Mouse (Mus musculus) neural tube, embryonic 13.5 days (tissue): ENCODE results near the gene Plekha3. TPM values are rescaled to one million over a fixed set of nuclear protein-coding genes. Genes with fewer than 3 reads are reported as not detected.
A peak's percentile ranks its signal among the peaks of the same experiment; 100 is the strongest.

Experiments used
- ATAC-seq: fragments of 200-750 bp; cut with Nextera tagmentation; 2 replicates; pipeline ENCODE4 v1.8.0; 2017; ENCODE audit warnings: low read depth, mild to moderate bottlenecking, moderate TSS enrichment, moderate library complexity
- H3K27ac ChIP-seq: fragments of 300-500 bp; sonication (generic); replicated peaks from 2 replicates; pipeline ENCODE4 v1.5.1; 2015; ENCODE audit warnings: moderate library complexity, mild to moderate bottlenecking, inconsistent platforms
- H3K27me3 ChIP-seq: fragments of 300-500 bp; sonication (generic); 2 replicates; pipeline ENCODE4 v1.6.1; 2015; ENCODE audit warnings: mild to moderate bottlenecking, inconsistent platforms
- H3K36me3 ChIP-seq: fragments of 300-500 bp; sonication (generic); 2 replicates; pipeline ENCODE4 v1.6.1; 2015; ENCODE audit warnings: mild to moderate bottlenecking, inconsistent platforms
- H3K4me1 ChIP-seq: fragments of 300-500 bp; sonication (generic); replicated peaks from 2 replicates; pipeline ENCODE4 v1.6.1; 2015; ENCODE audit warnings: inconsistent platforms
- H3K4me2 ChIP-seq: fragments of 300-500 bp; sonication (generic); 2 replicates; pipeline ENCODE4 v1.6.1; 2015; ENCODE audit warnings: inconsistent platforms, mild to moderate bottlenecking, moderate library complexity
- H3K4me3 ChIP-seq: fragments of 300-500 bp; sonication (generic); 2 replicates; pipeline ENCODE4 v1.5.1; 2015; ENCODE audit warnings: mild to moderate bottlenecking, inconsistent platforms
- H3K9ac ChIP-seq: fragments of 300-500 bp; sonication (generic); 2 replicates; pipeline ENCODE4 v1.6.1; 2015; ENCODE audit warnings: moderate library complexity, mild to moderate bottlenecking, inconsistent platforms
- H3K9me3 ChIP-seq: fragments of 300-500 bp; sonication (generic); 2 replicates; pipeline ENCODE4 v1.6.1; 2016; ENCODE audit warnings: inconsistent platforms
- WGBS: fragments of 180-500 bp; shearing (Covaris S2); methylation state at CpG from one replicate; pipeline ENCODE4 v1.1.7; 2015; 5-methylcytosine and 5-hydroxymethylcytosine counted together
- polyA plus RNA-seq: library from polyadenylated mRNA; unstranded; fragments of >200 nt; fragmentation: Nextera tagmentation; extraction: Ambion mirVana; gene quantifications from 2 replicates; pipeline ENCODE4 v1.2.1, GENCODE M21; 2015

Plekha3 gene
- polyA plus RNA-seq, 1 experiment from 2014 or later = 11.7 TPM

- Histone ChIP-seq H3K27ac (no peak overlapping the region), H3K36me3 (peaks cover 16% of the 10 kb centered on the region)
- WGBS = 81% methylated on average over 13 of the region's 13 CpGs
Observed at GRCm38 (mm10) chr2:76658551-76658950, 16.5 kb upstream of the Plekha3 start.

GRCm38 (mm10) chr2:76659419-76659818 is 15.7 kb upstream of the Plekha3 start:
- H3K4me2 ChIP-seq = no peak overlapping the region
- WGBS = 45% methylated on average over 8 of the region's 8 CpGs
- no peak overlapping the region for H3K4me3 ChIP-seq
- H3K9ac ChIP-seq = no peak overlapping the region
- no peak for ATAC-seq
- H3K27ac ChIP-seq = no peak overlapping the region
- H3K27me3 ChIP-seq = no peaks in the 10 kb centered on the region
- H3K36me3 ChIP-seq = peaks cover 24% of the 10 kb centered on the region
- H3K9me3 ChIP-seq = no peaks in the 10 kb centered on the region
- no peaks in the 10 kb centered on the region for H3K4me1 ChIP-seq

More at GRCm38 (mm10) chr2:76658551-76658950, 16.5 kb upstream of the Plekha3 start:
- H3K9me3 ChIP-seq = no peaks in the 10 kb centered on the region
- no peak overlapping the region for H3K4me3 ChIP-seq
- H3K27me3 ChIP-seq = no peaks in the 10 kb centered on the region
- no peaks in the 10 kb centered on the region for H3K4me1 ChIP-seq
- no peak overlapping the region for H3K4me2 ChIP-seq
- ATAC-seq = no peak
- H3K9ac ChIP-seq = no peak overlapping the region

GRCm38 (mm10) chr2:76665531-76665930 is 9.6 kb upstream of the Plekha3 start:
- H3K9me3 ChIP-seq = no peaks in the 10 kb centered on the region
- WGBS = 96% methylated on average over 7 of the region's 7 CpGs
- H3K4me2 ChIP-seq = no peak overlapping the region
- H3K9ac ChIP-seq = no peak overlapping the region
- peaks cover 36% of the 10 kb centered on the region for H3K36me3 ChIP-seq
- no peak overlapping the region for H3K27ac ChIP-seq
- H3K4me1 ChIP-seq = no peaks in the 10 kb centered on the region
- no peak overlapping the region for H3K4me3 ChIP-seq
- ATAC-seq = no peak
- H3K27me3 ChIP-seq = no peaks in the 10 kb centered on the region

GRCm38 (mm10) chr2:76667200-76667599 is 7.9 kb upstream of the Plekha3 start:
- Histone ChIP-seq H3K4me1 (peaks cover 12% of the 10 kb centered on the region), H3K9me3 (no peaks in the 10 kb centered on the region), H3K36me3 (peaks cover 29% of the 10 kb centered on the region), H3K27me3 (no peaks in the 10 kb centered on the region), H3K9ac (no peak overlapping the region), H3K27ac (no peak overlapping the region), H3K4me3 (no peak overlapping the region), H3K4me2 (no peak overlapping the region)
- ATAC-seq = no peak
- 85% methylated on average over 5 of the region's 5 CpGs for WGBS

- Histone ChIP-seq H3K27me3 (no peaks in the 10 kb centered on the region), H3K9me3 (no peaks in the 10 kb centered on the region), H3K27ac (no peak overlapping the region), H3K9ac (peak overlapping the region; percentile 76), H3K4me3 (peak overlapping the region; percentile 48), H3K4me2 (peak overlapping the region; percentile 76), H3K36me3 (no peaks in the 10 kb centered on the region), H3K4me1 (peaks cover 39% of the 10 kb centered on the region)
- WGBS = 81% methylated on average over 6 of the region's 6 CpGs
- ATAC-seq = no peak
Observed at GRCm38 (mm10) chr2:76671641-76672040, 3.4 kb upstream of the Plekha3 start.

- Histone ChIP-seq H3K27ac (peak overlapping the region; percentile 81), H3K9ac (peak overlapping the region; percentile 76), H3K9me3 (no peaks in the 10 kb centered on the region), H3K27me3 (no peaks in the 10 kb centered on the region), H3K4me1 (peaks cover 45% of the 10 kb centered on the region), H3K4me3 (peak overlapping the region; percentile 48), H3K36me3 (no peaks in the 10 kb centered on the region), H3K4me2 (peak overlapping the region; percentile 76)
- ATAC-seq = no peak
- WGBS = 43% methylated on average over 9 of the region's 9 CpGs
Observed at GRCm38 (mm10) chr2:76672134-76672745, 2.8 kb upstream of the Plekha3 start.

GRCm38 (mm10) chr2:76672966-76673392 is 2.1 kb upstream of the Plekha3 start, which contains the start of gene Fkbp7:
TSS of gene Fkbp7 (minus strand) at chr2:76673116.
- peaks cover 52% of the 10 kb centered on the region for H3K4me1 ChIP-seq
- H3K9ac ChIP-seq = peak within 1 kb of the TSS; percentile 76
- H3K9me3 ChIP-seq = no peaks in the 10 kb centered on the region
- no peaks in the 10 kb centered on the region for H3K36me3 ChIP-seq
- peak within 1 kb of the TSS; percentile 76 for H3K4me2 ChIP-seq
- H3K27ac ChIP-seq = peak within 1 kb of the TSS; percentile 81
- no peaks in the 10 kb centered on the region for H3K27me3 ChIP-seq
- 0% methylated on average over 17 of the region's 17 CpGs for WGBS
- peak; percentile 94 for ATAC-seq
- peak within 1 kb of the TSS; percentile 48 for H3K4me3 ChIP-seq

GRCm38 (mm10) chr2:76673472-76674081 is 1.5 kb upstream of the Plekha3 start:
- H3K9ac ChIP-seq = peak overlapping the region; percentile 76
- H3K4me3 ChIP-seq = peak overlapping the region; percentile 48
- no peak for ATAC-seq
- H3K9me3 ChIP-seq = no peaks in the 10 kb centered on the region
- peak overlapping the region; percentile 76 for H3K4me2 ChIP-seq
- H3K4me1 ChIP-seq = peaks cover 55% of the 10 kb centered on the region
- peaks cover 4% of the 10 kb centered on the region; the same call in 1 of the 2 replicates for H3K36me3 ChIP-seq
- 33% methylated on average over 7 of the region's 7 CpGs for WGBS
- peak overlapping the region; percentile 81 for H3K27ac ChIP-seq
- no peaks in the 10 kb centered on the region for H3K27me3 ChIP-seq

GRCm38 (mm10) chr2:76675451-76675850 is 370 bp downstream of the Plekha3 start:
- Histone ChIP-seq H3K9ac (peak overlapping the region; percentile 89), H3K4me1 (peaks cover 55% of the 10 kb centered on the region), H3K27me3 (no peaks in the 10 kb centered on the region), H3K4me3 (peak overlapping the region; percentile 93), H3K9me3 (no peaks in the 10 kb centered on the region), H3K4me2 (peak overlapping the region; percentile 76), H3K36me3 (peaks cover 8% of the 10 kb centered on the region; the same call in 1 of the 2 replicates), H3K27ac (peak overlapping the region; percentile 90)
- ATAC-seq = peak; percentile 66
- under 1% methylated on average over 31 of the region's 44 CpGs for WGBS

GRCm38 (mm10) chr2:76675949-76676348 is 868 bp downstream of the Plekha3 start:
- Histone ChIP-seq H3K36me3 (peaks cover 9% of the 10 kb centered on the region; the same call in 1 of the 2 replicates), H3K9me3 (no peaks in the 10 kb centered on the region), H3K4me2 (peak overlapping the region; percentile 76), H3K27ac (no peak overlapping the region), H3K4me3 (peak overlapping the region; percentile 93), H3K9ac (peak overlapping the region; percentile 89), H3K4me1 (peaks cover 55% of the 10 kb centered on the region), H3K27me3 (no peaks in the 10 kb centered on the region)
- WGBS = 9% methylated on average over 4 of the region's 4 CpGs
- ATAC-seq = no peak

- H3K27me3 ChIP-seq = no peaks in the 10 kb centered on the region
- no peak for ATAC-seq
- H3K4me3 ChIP-seq = peak overlapping the region; percentile 93
- peak overlapping the region; percentile 76 for H3K4me2 ChIP-seq
- H3K4me1 ChIP-seq = peaks cover 49% of the 10 kb centered on the region
- H3K36me3 ChIP-seq = peaks cover 12% of the 10 kb centered on the region
- WGBS = 35% methylated on average over 13 of the region's 13 CpGs
- no peaks in the 10 kb centered on the region for H3K9me3 ChIP-seq
- peak overlapping the region; percentile 89 for H3K9ac ChIP-seq
- no peak overlapping the region for H3K27ac ChIP-seq
Observed at GRCm38 (mm10) chr2:76676401-76677226, 1.5 kb downstream of the Plekha3 start.

GRCm38 (mm10) chr2:76682301-76682700 is 7.2 kb downstream of the Plekha3 start:
- Histone ChIP-seq H3K9me3 (no peaks in the 10 kb centered on the region), H3K4me1 (peaks cover 10% of the 10 kb centered on the region), H3K27ac (no peak overlapping the region), H3K36me3 (peaks cover 65% of the 10 kb centered on the region), H3K4me3 (no peak overlapping the region), H3K27me3 (no peaks in the 10 kb centered on the region), H3K9ac (no peak overlapping the region), H3K4me2 (no peak overlapping the region)
- WGBS = 84% methylated on average over 8 of the region's 8 CpGs
- ATAC-seq = no peak
